Mouse (Mus musculus) liver, embryonic 13.5 days (tissue): Measurements from ENCODE around the gene Ptprn. TPM values are rescaled to one million over a fixed set of nuclear protein-coding genes. Genes with fewer than 3 reads are reported as not detected.

ENCODE experiments used
- ATAC-seq: fragments of 200-750 bp; cut with Nextera tagmentation; 2 replicates; pipeline ENCODE4 v1.8.0; 2017; ENCODE audit warnings: low read depth, mild to moderate bottlenecking, moderate number of reproducible peaks, moderate library complexity
- DNase-seq: peaks from one replicate; pipeline ENCODE4 v3.0.0; 2022
- H3K27ac ChIP-seq: fragments of 300-500 bp; sonication (generic); 2 replicates; pipeline ENCODE4 v1.5.1; 2015; ENCODE audit warnings: moderate library complexity, mild to moderate bottlenecking, inconsistent platforms
- H3K27me3 ChIP-seq: fragments of 300-500 bp; sonication (generic); 2 replicates; pipeline ENCODE4 v1.6.1; 2015; ENCODE audit warnings: mild to moderate bottlenecking, inconsistent platforms
- H3K36me3 ChIP-seq: fragments of 300-500 bp; sonication (generic); 2 replicates; pipeline ENCODE4 v1.6.1; 2015; ENCODE audit warnings: mild to moderate bottlenecking, inconsistent platforms
- H3K4me1 ChIP-seq: fragments of 300-500 bp; sonication (generic); replicated peaks from 2 replicates; pipeline ENCODE4 v1.6.1; 2015; ENCODE audit warnings: inconsistent platforms
- H3K4me2 ChIP-seq: fragments of 300-500 bp; sonication (generic); 2 replicates; pipeline ENCODE4 v1.6.1; 2015; ENCODE audit warnings: inconsistent platforms, mild to moderate bottlenecking, moderate library complexity
- H3K4me3 ChIP-seq: fragments of 300-500 bp; sonication (generic); replicated peaks from 2 replicates; pipeline ENCODE4 v1.5.1; 2015; ENCODE audit warnings: mild to moderate bottlenecking, inconsistent platforms
- H3K9ac ChIP-seq: fragments of 300-500 bp; sonication (generic); 2 replicates; pipeline ENCODE4 v1.6.1; 2015; ENCODE audit warnings: mild to moderate bottlenecking, inconsistent platforms
- H3K9me3 ChIP-seq: fragments of 300-500 bp; sonication (generic); replicated peaks from 2 replicates; pipeline ENCODE4 v1.6.1; 2016; ENCODE audit warnings: inconsistent platforms
- WGBS: fragments of 180-500 bp; shearing (Covaris S2); methylation state at CpG from one replicate; pipeline ENCODE4 v1.1.7; 2015; ENCODE audit not compliant: insufficient replicate concordance; 5-methylcytosine and 5-hydroxymethylcytosine counted together
- microRNA-seq: library from miRNA; unstranded; fragments of <30 nt; microRNA quantifications from one replicate; pipeline ENCODE4, GENCODE M21; 2016
- polyA plus RNA-seq: library from polyadenylated mRNA; unstranded; fragments of >200 nt; fragmentation: Nextera tagmentation; extraction: Ambion mirVana; gene quantifications from 2 replicates; pipeline ENCODE4 v1.2.1, GENCODE M21; 2015

Gene Ptprn
- polyA plus RNA-seq, 1 experiment from 2014 or later, result 0.17 TPM

GRCm38 (mm10) chr1:75211141-75211708 is 53.1 kb downstream of the Ptprn start:
- DNase-seq (no peak), ATAC-seq (no peak)
- Histone ChIP-seq H3K9me3 (no peaks in the 10 kb centered on the region), H3K9ac (peak overlapping the region; percentile 96), H3K4me3 (peak overlapping the region; percentile 91), H3K27ac (peak overlapping the region; percentile 96), H3K36me3 (peaks cover 45% of the 10 kb centered on the region), H3K27me3 (no peaks in the 10 kb centered on the region), H3K4me1 (peaks cover 81% of the 10 kb centered on the region), H3K4me2 (peak overlapping the region; percentile 99)
- 5% methylated on average over 17 of the region's 17 CpGs for WGBS

DNA sequence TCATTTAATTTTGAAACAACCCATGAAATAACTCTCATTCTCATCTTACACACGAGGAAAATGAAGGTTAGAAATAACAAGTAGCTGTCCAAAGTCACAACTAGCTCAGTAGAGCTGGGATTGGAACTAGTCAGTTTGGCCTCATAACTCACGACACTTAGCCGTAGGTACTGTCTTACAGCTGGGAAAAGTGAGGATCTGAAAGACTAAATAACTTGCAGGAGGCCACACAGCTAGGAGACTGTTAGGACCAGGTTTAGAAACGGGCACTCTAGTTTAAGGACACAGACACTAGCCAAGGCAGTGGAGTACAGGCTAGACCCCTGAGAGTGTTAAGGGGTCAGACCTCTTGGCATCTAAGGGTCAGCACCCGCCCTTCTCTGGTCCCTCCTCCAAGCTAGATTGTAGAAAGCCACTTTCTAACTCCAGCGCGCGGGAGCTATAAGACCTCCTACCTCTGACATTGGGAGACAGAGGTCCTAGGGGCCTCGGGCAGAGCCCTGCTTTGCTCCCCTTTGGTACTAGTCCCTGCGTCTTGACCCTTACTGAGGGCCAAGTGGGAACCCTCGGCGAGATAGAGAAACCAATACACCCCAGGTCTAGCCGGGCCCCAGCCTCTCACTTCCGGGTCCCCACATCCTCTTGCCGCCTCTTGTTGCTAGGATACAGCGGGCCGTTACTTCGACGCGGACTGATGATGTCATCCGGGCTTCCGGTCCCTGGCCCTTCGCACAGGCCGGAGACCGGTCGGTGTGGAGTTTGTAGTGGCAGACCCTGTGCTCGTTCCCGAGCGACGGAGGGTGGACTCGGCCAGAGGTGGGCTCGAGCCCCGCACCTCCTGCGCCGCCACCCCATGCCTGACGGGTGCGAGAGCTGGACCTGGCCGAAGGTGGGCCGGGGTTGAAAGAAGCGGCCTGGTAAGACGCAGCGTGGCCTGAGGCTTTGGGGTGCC is 53.9 kb downstream of the Ptprn start, which contains the start of the genes Glb1l and Stk16:
Gene Glb1l, minus strand, starts transcription at position 678 of the 952 bp plus-strand sequence.
Gene Stk16, plus strand, starts transcription at position 703 of the 952 bp plus-strand sequence.
- peak; percentile 93 for DNase-seq
- H3K9me3 ChIP-seq, result no peaks in the 10 kb centered on the region
- peaks cover 37% of the 10 kb centered on the region for H3K36me3 ChIP-seq
- WGBS, result 5% methylated on average over 42 of the region's 42 CpGs
- H3K27me3 ChIP-seq, result no peaks in the 10 kb centered on the region
- peak within 1 kb of the TSS; percentile 96 for H3K9ac ChIP-seq
- peak within 1 kb of the TSS; percentile 91 for H3K4me3 ChIP-seq
- H3K4me1 ChIP-seq, result peaks cover 73% of the 10 kb centered on the region
- peak within 1 kb of the TSS; percentile 99 for H3K4me2 ChIP-seq
- H3K27ac ChIP-seq, result peak within 1 kb of the TSS; percentile 96
- peak; percentile 88 for ATAC-seq

DNA sequence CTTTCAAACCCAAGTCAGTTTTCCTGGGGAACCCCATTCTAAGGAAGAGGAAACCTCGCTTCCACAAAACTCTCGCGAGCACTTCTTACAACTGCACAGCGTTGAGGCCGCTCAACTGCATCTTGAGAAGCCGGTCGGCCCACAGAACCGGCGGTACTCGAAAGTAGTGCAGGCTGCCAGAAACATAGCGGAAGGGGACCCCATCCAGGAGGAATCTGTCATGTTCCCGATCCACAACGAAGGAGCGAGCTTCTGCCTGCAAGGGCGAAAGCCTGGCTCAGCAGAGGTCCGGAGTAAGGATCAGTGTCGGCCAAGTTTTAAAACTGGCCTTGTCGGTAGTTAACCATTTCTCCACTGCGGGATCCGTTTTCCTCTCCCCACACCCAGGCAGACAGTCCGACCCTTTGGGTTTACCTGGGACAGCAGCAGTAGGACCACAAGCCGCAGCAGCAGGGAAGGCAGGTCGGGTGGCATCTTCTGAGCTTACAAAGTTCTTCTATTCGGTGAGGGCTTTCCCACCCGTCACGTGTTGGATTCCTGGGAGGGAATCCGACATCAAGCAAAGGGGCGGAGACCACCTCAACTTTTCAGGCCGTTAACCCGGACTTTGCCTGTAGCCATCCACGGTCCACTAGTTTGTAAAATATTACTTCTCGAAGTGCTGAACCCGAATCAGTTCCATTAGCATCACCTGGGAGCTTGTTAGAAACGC is 55.2 kb downstream of the Ptprn start:
- Histone ChIP-seq H3K36me3 (peaks cover 24% of the 10 kb centered on the region), H3K9ac (peak overlapping the region; percentile 96), H3K4me3 (peak overlapping the region; percentile 91), H3K27ac (peak overlapping the region; percentile 96; the same call in 1 of the 2 replicates), H3K4me1 (peaks cover 60% of the 10 kb centered on the region), H3K4me2 (peak overlapping the region; percentile 99), H3K27me3 (no peaks in the 10 kb centered on the region), H3K9me3 (no peaks in the 10 kb centered on the region)
- ATAC-seq (no peak), DNase-seq (peak; percentile 36)
- WGBS, result 20% methylated on average over 34 of the region's 34 CpGs

DNA sequence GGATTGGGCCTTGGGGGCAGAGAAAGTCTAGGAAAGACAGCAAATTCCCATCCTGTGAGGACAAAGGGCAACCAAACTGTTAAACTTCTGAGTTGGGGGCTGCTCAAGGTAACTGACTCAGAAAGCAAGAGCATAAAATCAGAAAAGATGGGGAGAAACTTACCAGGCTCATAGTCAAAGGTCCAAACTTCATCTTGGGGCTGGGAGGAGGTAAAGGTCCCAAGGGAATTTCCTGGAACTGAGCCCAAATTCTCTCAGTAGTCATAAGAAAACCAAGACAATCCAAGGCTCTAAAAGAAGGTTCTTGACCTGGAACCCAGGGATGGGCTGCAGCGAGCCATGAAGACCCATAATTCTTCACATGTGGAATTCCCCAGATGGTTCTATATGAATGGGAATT is 63.1 kb downstream of the Ptprn start:
- DNase-seq, result no peak
- Histone ChIP-seq H3K4me2 (no peak overlapping the region), H3K4me1 (no peaks in the 10 kb centered on the region), H3K36me3 (peaks cover 30% of the 10 kb centered on the region), H3K27me3 (no peaks in the 10 kb centered on the region), H3K9me3 (no peaks in the 10 kb centered on the region), H3K9ac (no peak overlapping the region), H3K4me3 (no peak overlapping the region), H3K27ac (no peak overlapping the region)
- no peak for ATAC-seq
- 75% methylated on average over 1 of the region's 1 CpGs for WGBS

Small RNA genes within 50 kb of the gene (microRNA-seq; reads per million reads assigned to microRNA genes)
- gene Gm27943, result not detected

Other genes starting within 250 kb of the Ptprn start
- 5.5 and 6.4 TPM in 2 replicates for gene Nhej1, start 139.3 kb downstream of the Ptprn start, polyA plus RNA-seq
- gene Slc23a3, start 130.6 kb downstream of the Ptprn start, polyA plus RNA-seq, result 0.85 and 1.1 TPM in 2 replicates
- 45.7 and 46.9 TPM in 2 replicates for gene Cnppd1, start 121.8 kb downstream of the Ptprn start, polyA plus RNA-seq
- gene Retreg2, start 121.7 kb downstream of the Ptprn start, polyA plus RNA-seq, result 47.3 and 50.5 TPM in 2 replicates
- gene Zfand2b, start 95.9 kb downstream of the Ptprn start, polyA plus RNA-seq, result 40.0 and 44.7 TPM in 2 replicates
- 69.9 and 77.9 TPM in 2 replicates for gene Abcb6, start 84.1 kb downstream of the Ptprn start, polyA plus RNA-seq
- 9.3 and 9.9 TPM in 2 replicates for gene Ankzf1, start 72.4 kb downstream of the Ptprn start, polyA plus RNA-seq
- gene Atg9a, start 72.3 kb downstream of the Ptprn start, polyA plus RNA-seq, result 18.2 and 21.0 TPM in 2 replicates
- 3.8 and 5.0 TPM in 2 replicates for gene Glb1l, start 53.7 kb downstream of the Ptprn start, polyA plus RNA-seq
- gene Stk16, start 53.7 kb downstream of the Ptprn start, polyA plus RNA-seq, result 90.7 and 90.8 TPM in 2 replicates
- gene Tuba4a, start 44.6 kb downstream of the Ptprn start, polyA plus RNA-seq, result 456 and 508 TPM in 2 replicates
- not detected in 2 replicates for gene A630095N17Rik, start 32.4 kb downstream of the Ptprn start, polyA plus RNA-seq
- gene Dnajb2, start 28.1 kb downstream of the Ptprn start, polyA plus RNA-seq, result 31.2 and 34.7 TPM in 2 replicates
- not detected in 2 replicates for gene Resp18, start 13.9 kb upstream of the Ptprn start, polyA plus RNA-seq
- 53.1 and 58.0 TPM in 2 replicates for gene Dnpep, start 53.5 kb upstream of the Ptprn start, polyA plus RNA-seq
- 5.0 and 5.1 TPM in 2 replicates for gene Des, start 95.8 kb upstream of the Ptprn start, polyA plus RNA-seq
- 10.3 and 10.7 TPM in 2 replicates for gene Speg, start 110.8 kb upstream of the Ptprn start, polyA plus RNA-seq
- gene Gmppa, start 171.4 kb upstream of the Ptprn start, polyA plus RNA-seq, result 37.1 and 41.7 TPM in 2 replicates
- gene Asic4, start 185.9 kb upstream of the Ptprn start, polyA plus RNA-seq, result 0.14 and 0.25 TPM in 2 replicates
- gene Chpf, start 214.8 kb upstream of the Ptprn start, polyA plus RNA-seq, result 5.6 and 5.7 TPM in 2 replicates
- gene Tmem198, start 215.0 kb upstream of the Ptprn start, polyA plus RNA-seq, result 0.08 and 0.10 TPM in 2 replicates
- gene Obsl1, start 241.9 kb upstream of the Ptprn start, polyA plus RNA-seq, result 7.4 and 9.0 TPM in 2 replicates
- 0.50 and 0.51 TPM in 2 replicates for gene Inha, start 242.6 kb upstream of the Ptprn start, polyA plus RNA-seq